Mouse (Mus musculus) right cerebral cortex, postnatal 14 days (tissue): ENCODE measurements at regions not wholly inside any gene's neighbourhood (a gene's known extent, or its start where the extent isn't known, plus 50 kb on each side); places are given as distances from the start of the nearest gene placed in this dataset.

Experiments used
- DNase-seq: peaks from one replicate; pipeline ENCODE4 v3.0.0; 2022

- no peak for DNase-seq
These were observed 93.7 kb upstream of the Gm47985 start for GRCm38 (mm10) chr1:151088535-151089125.

DNA sequence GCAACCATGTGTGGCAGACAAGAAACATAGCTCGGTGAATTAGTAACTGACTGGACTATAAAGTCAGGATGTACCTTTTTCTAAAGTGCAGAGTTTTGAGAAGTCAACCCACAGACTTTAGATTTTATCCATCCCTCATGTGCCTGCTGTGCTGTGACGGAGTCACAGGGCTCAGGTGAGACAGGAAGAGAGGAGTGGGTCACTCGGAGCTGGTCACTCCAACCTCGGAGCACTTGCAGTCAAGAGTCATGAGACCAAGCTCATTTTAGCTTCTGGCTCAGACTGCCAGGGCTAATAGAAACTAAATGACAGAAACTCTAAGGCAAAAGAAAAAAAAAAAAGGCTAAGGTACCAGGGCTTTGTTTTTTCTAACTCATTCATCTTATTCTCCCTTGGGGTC, 90.3 kb upstream of the Gm47985 start:
- no peak for DNase-seq

- no peak for DNase-seq
These were observed 86.8 kb upstream of the Gm47985 start for GRCm38 (mm10) chr1:151095344-151096050.

DNA sequence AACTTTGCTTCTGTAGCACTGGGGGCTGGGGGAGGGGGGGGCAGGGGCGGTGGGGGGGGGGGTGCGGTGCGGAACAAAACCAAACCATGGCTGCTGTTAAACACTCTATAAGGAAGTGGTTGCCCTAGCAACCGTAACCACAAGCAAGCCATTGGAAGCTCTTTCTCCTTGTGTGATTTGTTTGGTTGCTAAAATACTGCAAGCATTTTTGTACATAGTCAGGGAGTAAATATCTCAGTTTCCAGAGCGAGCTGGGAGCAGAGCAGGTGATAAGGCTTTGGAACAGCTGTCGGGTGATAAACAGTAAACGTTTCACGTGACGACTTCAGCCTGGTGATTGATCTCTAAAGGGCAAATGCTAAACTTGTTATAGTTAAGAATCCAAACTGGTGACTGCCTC, 86.3 kb upstream of the Gm47985 start:
- no peak for DNase-seq

DNA sequence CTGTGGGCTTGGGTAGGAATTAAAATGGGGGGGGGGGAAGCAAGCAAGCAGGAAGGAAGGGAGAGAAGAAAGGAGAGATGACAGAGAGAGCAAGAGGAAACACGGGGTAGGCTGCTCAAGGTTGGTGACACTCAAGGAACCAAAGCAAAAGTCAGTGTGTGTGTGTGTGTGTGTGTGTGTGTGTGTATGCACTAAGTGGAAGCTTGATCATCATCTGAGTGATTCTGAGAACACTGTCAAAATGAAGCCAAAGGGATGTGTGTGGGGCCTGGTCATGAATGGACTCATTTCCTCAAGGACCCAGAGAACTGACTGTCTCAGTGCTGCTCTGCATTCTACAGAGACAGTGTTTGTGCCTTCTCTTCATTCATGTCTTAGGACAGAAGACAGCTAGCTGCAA, 84.8 kb upstream of the Gm47985 start:
- DNase-seq = no peak

DNA sequence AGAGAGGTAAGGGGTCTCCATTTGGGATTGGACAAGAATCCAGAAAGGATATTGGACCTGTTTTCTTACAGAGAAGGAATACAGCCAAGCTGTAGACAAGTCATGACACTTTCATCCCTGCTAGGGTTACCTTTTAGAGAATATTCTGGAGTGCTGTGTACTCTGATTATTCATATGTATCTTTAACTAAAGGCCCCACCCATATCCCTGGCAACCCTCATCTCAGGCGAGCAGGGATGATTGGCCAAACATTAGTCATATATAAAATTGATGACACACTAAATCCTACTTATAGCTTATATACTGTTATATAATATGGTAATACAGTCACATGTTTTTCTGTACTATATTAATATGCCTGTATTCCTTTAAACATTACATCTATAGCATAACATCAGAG, 83.6 kb upstream of the Gm47985 start:
- DNase-seq = no peak

DNA sequence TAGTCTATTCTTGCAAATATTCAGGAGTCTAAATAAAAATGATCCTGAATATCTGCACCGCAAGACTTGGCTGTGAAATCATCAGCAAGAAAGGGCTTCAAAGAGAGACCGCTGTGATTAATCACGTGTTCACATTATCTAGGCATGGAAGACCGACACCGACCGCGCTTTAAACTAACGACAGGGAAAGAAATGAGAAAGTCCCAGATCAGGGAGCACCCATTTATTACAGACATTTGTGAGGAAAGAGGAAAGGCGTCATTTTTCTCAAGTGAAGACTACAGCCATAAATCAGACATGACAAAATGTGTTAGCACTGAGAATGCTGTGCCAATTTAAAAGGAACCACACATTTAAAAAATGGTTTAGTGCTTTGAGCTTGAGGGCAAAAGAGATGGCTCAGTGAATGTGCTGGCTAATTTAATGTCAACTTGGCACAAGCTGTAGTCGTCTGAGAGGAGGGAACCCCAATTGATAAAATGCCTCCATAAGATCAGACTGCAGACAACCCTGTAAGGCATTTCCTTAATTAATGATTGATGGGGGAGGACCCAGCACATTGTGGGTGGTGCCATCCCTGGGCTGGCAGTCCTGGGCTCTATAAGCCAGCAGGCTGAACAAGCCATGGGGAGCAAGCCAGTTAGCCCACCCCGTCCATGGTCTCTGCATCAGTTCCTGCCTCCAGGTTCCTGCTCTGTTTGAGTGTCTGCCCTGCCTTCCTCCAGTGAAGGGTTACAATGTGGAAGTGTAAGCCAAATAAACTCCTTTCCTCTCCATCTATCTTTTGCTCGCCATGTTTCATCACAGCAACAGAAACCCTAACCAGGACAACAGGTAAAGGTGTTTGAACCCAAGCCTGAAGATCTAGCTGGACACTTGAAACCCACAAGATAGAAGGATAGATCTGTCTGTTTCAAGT, 81.5 kb upstream of the Gm47985 start:
- DNase-seq = no peak

- DNase-seq = no peak
These were observed 80.8 kb upstream of the Gm47985 start for GRCm38 (mm10) chr1:151101516-151101915.

GRCm38 (mm10) chr1:151102061-151102460, 80.3 kb upstream of the Gm47985 start:
- DNase-seq = no peak

GRCm38 (mm10) chr1:151102646-151103391, 79.5 kb upstream of the Gm47985 start:
- DNase-seq = no peak

- DNase-seq = no peak
These were observed 78.8 kb upstream of the Gm47985 start for GRCm38 (mm10) chr1:151103522-151104037.

DNA sequence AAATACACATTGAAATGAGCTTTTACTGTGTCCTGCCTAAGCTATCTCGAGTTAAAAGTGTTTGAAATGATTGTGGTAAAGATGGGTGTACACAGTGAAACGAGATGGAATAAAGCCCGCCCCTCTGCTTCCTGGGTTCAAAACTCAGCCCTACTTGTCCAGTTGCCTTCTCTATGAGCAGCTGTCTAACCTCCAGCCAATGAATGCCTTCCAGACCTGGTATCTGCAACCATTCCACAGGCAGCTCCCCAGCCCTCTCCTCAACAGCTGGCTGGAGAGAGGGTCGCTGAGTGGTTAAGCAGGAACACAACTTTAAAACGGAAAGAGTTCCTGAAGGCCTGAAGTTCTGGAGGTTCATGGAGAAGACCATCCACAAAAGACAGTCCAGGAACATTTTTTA, 78.0 kb upstream of the Gm47985 start:
- DNase-seq = no peak

DNA sequence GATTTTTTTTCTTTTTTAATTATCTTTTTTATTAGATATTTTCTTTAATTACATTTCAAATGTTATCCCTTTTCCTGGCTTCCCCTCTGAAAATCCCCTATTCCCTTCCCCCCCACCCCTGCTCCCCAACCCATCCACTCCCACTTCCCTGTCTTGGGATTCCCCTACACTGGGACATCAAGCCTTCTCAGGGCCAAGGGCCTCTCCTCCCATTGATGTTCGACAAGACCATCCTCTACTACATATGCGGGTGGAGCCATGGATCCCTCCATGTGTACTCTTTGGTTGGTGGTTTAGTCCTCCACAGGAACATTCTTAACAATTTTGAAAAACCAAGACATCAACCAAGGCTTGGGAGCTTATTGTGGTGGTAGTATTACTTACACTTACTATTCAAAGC, 77.5 kb upstream of the Gm47985 start:
- no peak for DNase-seq

DNA sequence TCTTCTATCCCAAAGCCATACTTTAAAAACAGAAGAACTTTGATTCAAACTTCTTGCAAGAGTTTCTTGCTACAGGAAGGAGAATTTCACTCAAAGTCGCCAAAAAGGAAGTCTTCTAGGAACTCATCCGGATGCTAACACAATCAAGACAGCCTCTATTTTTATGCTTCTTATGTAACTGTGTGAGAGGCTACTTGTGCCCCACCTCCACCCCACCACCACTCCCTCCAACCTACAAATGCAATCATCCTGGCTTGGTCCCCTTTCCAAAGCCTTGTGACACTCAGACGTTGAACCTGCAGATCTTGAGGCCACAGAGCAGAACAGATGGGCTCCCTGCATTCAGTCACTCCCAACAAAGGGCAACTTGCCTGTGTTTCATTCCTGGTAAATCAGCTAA, 77.1 kb upstream of the Gm47985 start:
- no peak for DNase-seq

DNA sequence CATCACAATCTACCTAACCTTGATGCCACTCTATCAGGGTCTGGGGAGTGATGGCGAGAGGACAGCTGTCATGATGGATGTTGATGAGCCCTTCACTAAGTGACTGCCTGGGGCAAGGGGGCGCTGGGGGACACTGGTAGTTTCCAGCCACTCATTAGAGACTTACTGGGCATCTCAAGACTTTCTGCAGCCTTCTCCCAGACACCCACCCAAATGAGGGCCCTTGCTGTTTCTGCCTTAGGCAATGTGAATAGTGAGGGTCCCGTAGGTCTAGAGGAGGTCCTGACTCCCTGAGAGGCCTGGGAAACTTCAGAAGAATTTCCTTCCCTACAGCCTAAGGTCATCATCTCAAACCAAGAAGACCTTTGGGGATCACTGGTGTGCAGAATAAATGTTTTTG, 74.9 kb upstream of the Gm47985 start:
- no peak for DNase-seq

- no peak for DNase-seq
These were observed 73.0 kb upstream of the Gm47985 start for GRCm38 (mm10) chr1:151109333-151109732.

GRCm38 (mm10) chr1:151110412-151110811, 71.9 kb upstream of the Gm47985 start:
- no peak for DNase-seq

GRCm38 (mm10) chr1:151111683-151112082, 70.7 kb upstream of the Gm47985 start:
- DNase-seq = no peak

DNA sequence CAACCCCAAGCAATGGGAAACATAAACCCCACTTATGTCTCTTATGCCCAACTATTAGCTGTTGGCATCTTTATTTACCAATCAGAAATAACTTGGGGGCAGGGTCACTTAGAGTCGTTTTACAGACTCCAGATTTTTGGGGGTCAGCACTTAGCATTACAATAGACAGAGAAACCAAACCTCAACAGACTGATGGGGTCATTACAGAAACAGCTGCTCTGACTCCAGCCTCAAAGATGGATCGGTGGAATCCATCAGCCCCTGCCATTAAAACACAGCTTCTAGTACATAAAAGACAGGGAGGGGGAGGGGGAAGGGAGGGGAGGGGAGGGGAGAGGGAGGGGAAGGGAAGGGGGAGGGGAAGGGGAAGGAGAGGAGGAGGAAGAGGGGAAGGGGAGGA, 69.9 kb upstream of the Gm47985 start:
- no peak for DNase-seq

GRCm38 (mm10) chr1:151113199-151113598, 69.1 kb upstream of the Gm47985 start:
- DNase-seq = no peak

DNA sequence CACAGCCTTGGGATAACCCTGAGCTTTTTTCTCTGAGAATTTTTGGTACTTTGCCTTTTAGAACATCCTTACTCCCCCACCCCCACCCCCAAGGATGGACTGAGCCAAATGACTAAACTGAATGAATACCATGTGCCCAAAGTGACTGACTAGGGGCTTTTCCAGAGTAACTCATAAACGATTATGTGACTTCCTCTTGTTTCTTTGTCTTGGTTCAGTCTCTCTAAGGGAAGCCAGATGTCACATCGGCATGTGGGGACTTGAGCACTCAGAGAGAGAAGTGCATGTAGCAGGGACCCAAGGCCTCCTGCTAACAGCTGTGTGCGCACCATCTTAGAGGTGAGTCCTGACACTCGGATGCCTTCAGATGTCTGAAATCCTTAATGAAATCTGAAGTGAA, 63.8 kb upstream of the Gm47985 start:
- DNase-seq = no peak

GRCm38 (mm10) chr1:151118982-151119381, 63.4 kb upstream of the Gm47985 start:
- DNase-seq = no peak

DNA sequence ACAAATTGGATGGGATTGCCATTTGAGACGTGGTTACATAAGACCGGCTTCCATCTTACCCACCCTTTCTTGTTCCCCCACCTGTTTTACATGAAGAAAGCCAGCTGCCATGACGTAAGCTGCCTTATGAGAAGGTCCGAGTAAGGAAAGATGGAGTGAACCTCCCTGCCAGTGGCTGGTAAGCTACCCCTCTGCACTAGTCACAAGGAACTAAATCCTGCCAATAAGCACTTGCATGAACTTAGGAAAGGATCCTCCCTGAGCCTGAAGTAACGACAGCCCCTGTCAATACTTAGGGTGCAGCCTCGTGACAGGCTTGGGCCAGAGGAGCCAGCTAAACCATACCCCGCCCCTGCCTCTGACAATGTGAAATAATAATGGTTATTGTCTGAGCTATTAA, 62.8 kb upstream of the Gm47985 start:
- no peak for DNase-seq
